Mouse (Mus musculus) midbrain, embryonic 14.5 days (tissue): Measurements from ENCODE around the gene Arhgap44. TPM values are rescaled to one million over a fixed set of nuclear protein-coding genes. Genes with fewer than 3 reads are reported as not detected.

Experiments used
- ATAC-seq: fragments of 200-750 bp; cut with Nextera tagmentation; 2 replicates; pipeline ENCODE4 v1.8.0; 2017; ENCODE audit warnings: moderate number of reproducible peaks, moderate library complexity; ENCODE audit not compliant: low FRiP score, low TSS enrichment
- DNase-seq: peaks from one replicate; pipeline ENCODE4 v3.0.0-alpha.2; 2015
- H3K27ac ChIP-seq: fragments of 300-500 bp; sonication (generic); replicated peaks from 2 replicates; pipeline ENCODE4 v1.5.1; 2014; ENCODE audit warnings: mild to moderate bottlenecking, low read depth, low read length, moderate library complexity
- H3K27me3 ChIP-seq: fragments of 300-500 bp; sonication (generic); 2 replicates; pipeline ENCODE4 v1.6.1; 2014; ENCODE audit warnings: low read length, control low read depth, mixed read lengths; ENCODE audit not compliant: control insufficient read depth, insufficient read depth
- H3K36me3 ChIP-seq: fragments of 300-500 bp; sonication (generic); 2 replicates; pipeline ENCODE4 v1.6.1; 2014; ENCODE audit warnings: low read length, control low read depth; ENCODE audit not compliant: control insufficient read depth, insufficient read depth
- H3K4me1 ChIP-seq: fragments of 300-500 bp; sonication (generic); 2 replicates; pipeline ENCODE4 v1.6.1; 2014; ENCODE audit warnings: mild to moderate bottlenecking, antibody characterized with exemption, low read length, control low read depth; ENCODE audit not compliant: control insufficient read depth, insufficient read depth
- H3K4me2 ChIP-seq: fragments of 300-500 bp; sonication (generic); 2 replicates; pipeline ENCODE4 v1.6.1; 2014; ENCODE audit warnings: mild to moderate bottlenecking, low read length, moderate library complexity
- H3K4me3 ChIP-seq: fragments of 300-500 bp; sonication (generic); replicated peaks from 2 replicates; pipeline ENCODE4 v1.5.1; 2014; ENCODE audit warnings: low read depth, low read length
- H3K9ac ChIP-seq: fragments of 300-500 bp; sonication (generic); replicated peaks from 2 replicates; pipeline ENCODE4 v1.6.1; 2014; ENCODE audit warnings: mild to moderate bottlenecking, low read length, moderate library complexity
- H3K9me3 ChIP-seq: fragments of 300-500 bp; sonication (generic); 2 replicates; pipeline ENCODE4 v1.6.1; 2016; ENCODE audit warnings: low read length, control low read depth, mixed read lengths; ENCODE audit not compliant: control insufficient read depth
- WGBS: fragments of 180-500 bp; shearing (Covaris S2); extraction: QIAGEN DNeasy Blood & Tissue Kit; methylation state at CpG from one replicate; pipeline ENCODE4 v1.1.7; 2014; 5-methylcytosine and 5-hydroxymethylcytosine counted together
- polyA plus RNA-seq: library from polyadenylated mRNA; unstranded; fragments of >200 nt; fragmentation: Nextera tagmentation; extraction: Ambion mirVana; gene quantifications from 2 replicates; pipeline ENCODE4 v1.2.1, GENCODE M21; 2014

The Arhgap44 gene
- polyA plus RNA-seq, 1 experiment from 2014 or later, result 13.0 TPM

DNA sequence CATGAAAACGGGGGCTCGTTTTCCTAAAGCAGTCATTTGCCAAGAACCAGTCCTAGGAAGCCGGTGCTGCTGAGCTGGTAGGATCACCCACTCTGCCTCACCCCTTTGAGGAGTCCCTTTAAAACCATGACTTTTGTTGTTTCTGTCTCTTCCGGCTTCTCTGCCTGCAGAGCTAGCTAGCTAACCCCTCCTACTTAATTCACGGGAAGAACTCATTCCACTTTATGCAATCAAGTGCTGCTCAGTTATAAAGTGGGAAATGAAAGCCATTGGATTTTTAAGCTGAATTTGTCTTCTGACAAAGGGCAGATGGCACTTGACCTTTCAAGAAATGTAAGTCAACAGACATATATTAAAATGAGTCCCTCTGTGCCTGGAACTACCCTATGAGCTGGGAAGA is 134.7 kb downstream of the Arhgap44 start:
- Histone ChIP-seq H3K4me3 (no peak overlapping the region), H3K4me1 (no peaks in the 10 kb centered on the region), H3K9me3 (no peaks in the 10 kb centered on the region), H3K4me2 (no peak overlapping the region), H3K27ac (no peak overlapping the region), H3K36me3 (peaks cover 26% of the 10 kb centered on the region), H3K9ac (no peak overlapping the region), H3K27me3 (no peaks in the 10 kb centered on the region)
- 78% methylated on average over 5 of the region's 5 CpGs for WGBS
- no peak for ATAC-seq
- DNase-seq, result no peak

DNA sequence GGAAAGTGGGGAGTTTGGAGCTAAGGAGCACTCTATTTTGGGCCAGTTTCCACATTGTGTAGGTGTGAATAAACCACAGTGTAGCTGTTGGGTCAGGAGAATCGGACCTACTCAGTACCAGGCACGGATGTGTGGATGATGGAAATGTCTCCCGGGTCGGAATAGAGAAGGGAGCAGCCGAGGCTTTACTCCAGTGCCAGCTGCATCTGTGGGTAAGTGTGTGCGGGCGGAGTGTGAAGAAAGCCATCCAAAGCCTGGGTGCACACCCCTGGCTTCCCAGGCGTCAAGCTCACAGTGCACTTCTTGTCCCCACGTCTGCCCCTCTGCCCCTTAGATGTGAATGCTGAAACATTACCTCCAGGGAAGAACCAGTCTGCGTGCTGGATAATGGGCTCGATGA is 140.0 kb downstream of the Arhgap44 start:
- no peaks in the 10 kb centered on the region for H3K4me1 ChIP-seq
- no peak overlapping the region for H3K4me3 ChIP-seq
- no peak overlapping the region for H3K4me2 ChIP-seq
- H3K9ac ChIP-seq, result no peak overlapping the region
- WGBS, result 92% methylated on average over 11 of the region's 11 CpGs
- H3K36me3 ChIP-seq, result peaks cover 27% of the 10 kb centered on the region
- H3K27me3 ChIP-seq, result no peaks in the 10 kb centered on the region
- no peak for ATAC-seq
- H3K9me3 ChIP-seq, result no peaks in the 10 kb centered on the region
- no peak for DNase-seq
- no peak overlapping the region for H3K27ac ChIP-seq

DNA sequence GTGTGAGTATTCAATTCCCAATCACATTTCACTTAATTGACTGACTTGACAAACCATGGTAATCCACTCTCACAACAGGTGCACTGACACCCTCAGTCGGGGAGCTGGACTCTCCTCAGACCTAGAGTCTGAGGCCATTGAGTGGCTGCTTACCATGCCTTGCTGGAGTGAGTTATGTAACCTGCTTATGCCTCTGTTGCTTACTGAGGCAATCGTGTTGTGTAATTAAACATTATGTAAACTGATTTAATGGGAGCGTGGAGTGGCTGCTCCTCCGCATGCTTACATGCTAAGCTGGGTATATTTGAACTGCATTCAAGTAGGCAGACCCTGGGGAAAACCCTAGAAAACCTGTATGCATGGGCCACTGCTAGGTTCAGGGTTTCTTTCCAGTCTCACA is 142.0 kb downstream of the Arhgap44 start:
- WGBS, result 82% methylated on average over 4 of the region's 4 CpGs
- Histone ChIP-seq H3K27me3 (no peaks in the 10 kb centered on the region), H3K9ac (no peak overlapping the region), H3K27ac (no peak overlapping the region), H3K36me3 (peaks cover 22% of the 10 kb centered on the region), H3K9me3 (no peaks in the 10 kb centered on the region), H3K4me1 (no peaks in the 10 kb centered on the region), H3K4me2 (no peak overlapping the region), H3K4me3 (no peak overlapping the region)
- ATAC-seq (no peak), DNase-seq (no peak)

- no peaks in the 10 kb centered on the region for H3K9me3 ChIP-seq
- H3K27ac ChIP-seq, result no peak overlapping the region
- no peak overlapping the region for H3K4me3 ChIP-seq
- no peak for DNase-seq
- ATAC-seq, result no peak
- no peaks in the 10 kb centered on the region for H3K4me1 ChIP-seq
- no peak overlapping the region for H3K9ac ChIP-seq
- peaks cover 3% of the 10 kb centered on the region for H3K36me3 ChIP-seq
- no peaks in the 10 kb centered on the region for H3K27me3 ChIP-seq
- no peak overlapping the region for H3K4me2 ChIP-seq
- whole genome bisulfite sequencing, result 100% methylated on average over 1 of the region's 1 CpGs
Measured at GRCm38 (mm10) chr11:65016754-65017153, 146.0 kb downstream of the Arhgap44 start.

DNA sequence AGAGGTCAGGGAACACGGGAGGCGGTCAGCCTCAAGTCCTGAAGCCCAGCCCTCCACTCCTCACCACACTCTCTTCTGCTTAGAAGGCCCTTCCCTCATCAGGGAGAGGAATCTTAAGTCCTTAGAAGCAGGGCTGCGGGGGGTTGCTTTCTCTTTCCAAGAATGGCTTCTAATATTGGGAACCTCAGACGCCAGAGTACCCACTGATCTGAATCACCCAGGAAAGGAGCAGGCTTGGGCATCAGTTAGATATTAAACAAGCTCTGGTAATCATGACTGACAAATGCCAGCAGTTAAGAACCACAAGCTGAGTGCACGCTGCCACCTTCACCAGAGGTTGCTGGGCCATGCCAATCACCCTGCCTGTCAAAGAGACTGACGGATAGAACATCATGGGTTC is 148.9 kb downstream of the Arhgap44 start:
- Histone ChIP-seq H3K27ac (no peak overlapping the region), H3K4me3 (no peak overlapping the region), H3K36me3 (peaks cover 6% of the 10 kb centered on the region; the same call in 1 of the 2 replicates), H3K4me1 (no peaks in the 10 kb centered on the region), H3K9ac (no peak overlapping the region), H3K9me3 (no peaks in the 10 kb centered on the region), H3K27me3 (no peaks in the 10 kb centered on the region), H3K4me2 (no peak overlapping the region)
- 67% methylated on average over 6 of the region's 6 CpGs for WGBS
- DNase-seq (no peak), ATAC-seq (no peak)

DNA sequence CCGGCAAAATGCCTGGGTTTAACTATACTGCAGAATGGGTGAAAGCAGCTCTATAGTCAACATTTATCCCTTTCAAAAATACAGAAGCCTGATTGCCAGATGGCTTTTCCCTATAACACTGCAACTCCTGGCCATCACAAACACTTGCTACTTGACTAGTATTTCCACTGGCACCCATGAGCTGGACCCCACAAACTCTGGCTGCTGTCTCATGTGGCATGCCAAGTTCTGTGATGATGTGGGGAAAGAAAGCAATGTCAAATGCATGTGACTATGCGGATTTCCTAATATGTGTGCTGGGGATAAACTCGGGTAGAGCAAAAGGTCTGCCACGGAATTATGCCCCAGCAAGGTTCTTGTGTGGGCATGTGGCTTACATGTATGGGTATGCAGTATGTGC is 156.7 kb downstream of the Arhgap44 start:
- Histone ChIP-seq H3K36me3 (peaks cover 50% of the 10 kb centered on the region), H3K4me2 (no peak overlapping the region), H3K4me1 (no peaks in the 10 kb centered on the region), H3K27ac (no peak overlapping the region), H3K9ac (no peak overlapping the region), H3K27me3 (no peaks in the 10 kb centered on the region), H3K9me3 (no peaks in the 10 kb centered on the region), H3K4me3 (no peak overlapping the region)
- 89% methylated on average over 4 of the region's 4 CpGs for WGBS
- ATAC-seq (no peak), DNase-seq (no peak)

DNA sequence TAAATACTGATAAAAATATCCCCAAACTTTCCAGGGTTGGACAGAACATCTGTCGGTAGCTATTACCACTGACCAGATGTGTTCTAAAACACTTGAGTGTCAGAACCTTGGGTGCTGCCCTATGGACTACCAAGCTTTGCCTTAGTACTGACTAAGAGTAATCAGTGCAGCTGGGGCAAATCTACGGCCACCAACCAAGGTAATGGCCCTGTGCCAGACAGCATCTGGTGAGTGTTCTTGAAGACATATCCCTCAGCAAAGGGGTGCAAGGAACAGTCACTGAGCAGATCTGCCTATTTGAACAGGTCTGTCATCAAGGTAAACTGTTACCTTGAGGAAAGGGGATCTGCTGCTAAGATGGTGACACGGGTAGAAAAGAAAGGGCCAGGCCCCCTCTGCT is 157.9 kb downstream of the Arhgap44 start:
- Histone ChIP-seq H3K9me3 (no peaks in the 10 kb centered on the region), H3K27ac (no peak overlapping the region), H3K36me3 (peaks cover 62% of the 10 kb centered on the region), H3K4me3 (no peak overlapping the region), H3K27me3 (no peaks in the 10 kb centered on the region), H3K4me2 (no peak overlapping the region), H3K9ac (no peak overlapping the region), H3K4me1 (no peaks in the 10 kb centered on the region)
- ATAC-seq (no peak), DNase-seq (no peak)
- 95% methylated on average over 3 of the region's 3 CpGs for WGBS

- 95% methylated on average over 5 of the region's 5 CpGs for WGBS
- Histone ChIP-seq H3K36me3 (peaks cover 74% of the 10 kb centered on the region), H3K9ac (no peak overlapping the region), H3K27ac (no peak overlapping the region), H3K4me2 (no peak overlapping the region), H3K4me3 (no peak overlapping the region), H3K27me3 (no peaks in the 10 kb centered on the region), H3K9me3 (no peaks in the 10 kb centered on the region), H3K4me1 (no peaks in the 10 kb centered on the region)
- no peak for DNase-seq
- no peak for ATAC-seq
Measured at GRCm38 (mm10) chr11:65003611-65004010, 159.2 kb downstream of the Arhgap44 start.

DNA sequence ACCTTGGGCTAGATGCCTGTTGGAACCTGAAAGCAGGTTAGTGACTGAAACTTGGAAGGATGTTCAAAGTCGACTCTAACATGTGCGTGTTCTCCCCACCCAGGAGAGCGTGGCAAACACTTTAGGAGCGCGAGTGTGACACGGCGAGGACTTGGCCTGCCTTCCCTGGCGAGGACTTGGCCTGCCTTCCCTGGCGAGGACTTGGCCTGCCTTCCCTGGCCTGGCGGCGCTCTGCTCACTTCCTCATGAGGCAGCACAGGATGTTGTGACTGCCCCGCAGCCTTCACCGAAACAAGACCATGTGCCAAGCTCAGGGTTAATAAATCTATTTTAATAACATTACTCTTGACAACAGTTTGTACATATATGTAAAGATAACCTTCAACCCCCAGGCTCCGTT is 161.0 kb downstream of the Arhgap44 start:
- Histone ChIP-seq H3K36me3 (peaks cover 84% of the 10 kb centered on the region), H3K9me3 (no peaks in the 10 kb centered on the region), H3K4me1 (no peaks in the 10 kb centered on the region), H3K4me3 (no peak overlapping the region), H3K9ac (no peak overlapping the region), H3K4me2 (no peak overlapping the region), H3K27ac (no peak overlapping the region), H3K27me3 (no peaks in the 10 kb centered on the region)
- ATAC-seq (no peak), DNase-seq (no peak)
- WGBS, result 95% methylated on average over 14 of the region's 14 CpGs
